Mouse (Mus musculus): Measurements from ENCODE around the gene Ltb4r1.
A peak's percentile ranks its signal among the peaks of the same experiment; 100 is the strongest.

The Ltb4r1 gene

DNA sequence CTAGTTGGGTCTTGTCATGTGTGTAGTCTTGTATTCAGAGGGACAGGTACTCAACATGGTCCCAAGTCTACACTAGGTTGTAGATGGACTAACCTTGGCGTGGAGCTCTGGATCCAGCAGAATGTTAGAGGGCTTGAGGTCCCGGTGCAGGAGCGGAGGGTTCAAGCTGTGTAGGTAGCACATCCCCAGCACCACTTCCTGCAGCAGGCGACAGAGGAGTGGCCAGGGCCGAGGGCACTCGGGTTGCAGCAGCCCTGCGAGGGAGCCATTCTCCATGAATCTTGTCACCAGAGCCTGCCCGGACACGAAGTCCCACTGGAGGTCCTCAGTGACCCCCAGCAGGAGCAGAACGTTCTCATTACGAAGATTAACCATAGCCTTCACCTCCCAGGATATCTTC is 22.0 kb downstream of the Ltb4r1 start:
- peak; percentile 5 for DNase-seq (ENCODE audit: low spot score)

DNA sequence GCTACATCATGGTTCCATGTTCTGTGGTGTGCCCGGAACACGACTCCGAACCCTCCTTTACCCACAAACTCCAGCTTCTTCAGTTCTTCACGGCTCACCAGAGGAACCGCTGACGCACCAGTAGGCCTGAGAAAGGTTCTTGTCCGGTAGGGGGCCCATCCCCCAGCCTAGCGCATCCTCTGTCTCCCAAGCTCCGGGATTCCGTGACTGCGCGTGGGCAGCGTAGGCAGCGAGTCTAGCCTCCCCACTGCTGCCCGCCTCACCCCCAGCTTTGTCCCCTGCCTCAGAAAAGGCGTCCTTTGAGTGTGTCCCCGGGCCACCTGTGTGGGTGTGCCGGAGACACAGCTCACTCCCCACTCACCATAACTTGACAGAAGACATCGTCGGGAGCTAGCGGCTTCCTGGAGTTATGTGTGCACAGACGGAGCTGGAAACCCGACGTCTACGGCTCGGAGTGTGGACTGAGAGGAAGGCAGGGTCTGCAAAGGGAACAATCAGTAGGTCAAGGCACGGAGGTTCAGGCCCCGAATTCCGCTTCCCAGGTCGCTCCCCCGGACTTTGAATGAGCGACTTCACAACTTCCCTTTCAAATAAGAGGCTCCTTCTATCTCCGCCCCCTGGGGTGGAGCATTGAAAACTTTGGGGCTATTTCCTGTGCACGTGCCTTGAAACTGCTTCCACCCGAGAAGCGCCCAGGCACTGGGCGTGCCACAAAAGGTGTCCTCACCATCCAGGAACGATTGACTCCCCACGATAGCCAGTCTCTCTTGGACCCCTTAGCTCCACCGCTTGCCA is 22.7 kb downstream of the Ltb4r1 start, which contains the start of gene Ripk3:
Gene Ripk3, minus strand, starts transcription at position 610 of the 795 bp plus-strand sequence.
- DNase-seq (ENCODE audit: low spot score): peak; percentile 19

DNA sequence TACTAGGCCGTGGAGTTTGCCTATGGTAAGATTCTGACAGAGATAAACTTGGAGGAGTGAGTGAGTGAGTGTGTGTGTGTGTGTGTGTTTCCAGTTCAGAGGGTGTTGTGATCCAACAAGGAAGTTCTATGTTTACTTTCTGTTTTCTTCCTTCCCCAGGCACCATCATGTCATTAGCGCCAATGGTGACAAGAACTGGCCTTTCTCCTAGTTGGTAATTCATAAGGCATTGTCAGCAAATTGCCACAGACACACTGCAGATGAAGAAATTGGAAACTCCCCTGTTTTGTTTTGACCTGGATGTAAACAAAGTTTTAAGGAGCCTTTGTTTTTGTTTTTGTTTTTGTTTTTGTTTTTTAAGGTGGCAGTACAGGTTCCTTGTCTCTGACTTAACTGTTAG is 27.7 kb downstream of the Ltb4r1 start:
- DNase-seq (ENCODE audit: low spot score): no peak

DNA sequence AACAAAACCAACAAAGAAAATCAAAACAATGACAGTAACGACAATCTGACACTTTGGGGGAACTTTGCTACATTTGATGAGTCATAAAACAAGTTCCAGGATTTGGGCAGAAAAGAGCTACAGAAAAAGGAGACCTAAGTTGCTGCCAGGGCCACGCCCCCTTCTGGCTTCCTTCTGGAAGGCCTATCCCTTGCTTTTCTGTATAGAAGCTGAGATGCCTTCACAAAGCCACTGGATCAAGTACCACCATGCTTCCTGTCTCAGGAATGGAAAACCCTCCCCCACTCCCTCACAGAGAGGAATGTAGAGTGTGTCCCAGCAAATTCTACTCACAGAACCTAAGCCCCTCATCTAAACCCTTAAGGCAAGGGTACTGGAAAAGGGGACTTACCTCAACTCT is 28.2 kb downstream of the Ltb4r1 start:
- DNase-seq (ENCODE audit: low spot score): no peak

DNA sequence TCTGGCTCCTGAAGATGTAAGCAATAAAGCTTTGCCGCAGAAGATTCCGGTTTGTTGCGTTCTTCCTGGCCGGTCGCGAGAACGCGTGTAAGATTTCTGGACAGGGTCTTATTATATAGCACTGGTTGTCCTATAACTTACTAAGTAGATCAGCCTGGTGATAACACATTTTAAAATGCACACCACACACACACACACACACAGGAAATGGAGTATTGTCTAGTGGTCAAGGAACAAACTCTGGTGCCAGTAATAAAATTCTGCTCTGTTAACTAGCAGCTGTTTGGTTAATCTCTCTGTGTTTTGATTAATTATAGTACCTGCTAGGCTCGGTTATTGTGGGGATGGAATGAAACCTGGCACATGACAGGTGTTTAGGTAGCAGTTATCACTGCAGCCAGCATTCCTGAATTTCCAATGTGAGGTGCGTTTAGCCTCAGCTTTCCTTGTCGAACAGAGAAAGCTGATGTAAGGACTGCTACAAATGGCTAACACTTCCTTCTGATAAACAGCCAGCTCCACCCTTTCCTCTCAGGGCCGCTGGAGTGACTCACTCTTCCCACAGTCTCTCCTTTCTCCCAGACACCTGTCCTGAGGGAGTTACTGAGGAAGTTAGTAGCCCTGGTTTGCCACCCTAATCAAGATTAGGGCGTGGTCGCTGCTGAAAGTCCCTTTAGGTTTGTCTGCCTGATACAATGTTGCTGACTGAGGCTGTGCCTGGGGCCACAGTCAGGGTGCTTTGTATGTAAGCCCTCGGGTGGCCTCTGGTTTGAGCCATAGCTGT is 29.8 kb downstream of the Ltb4r1 start:
- DNase-seq (ENCODE audit: low spot score): peak; percentile 66

DNA sequence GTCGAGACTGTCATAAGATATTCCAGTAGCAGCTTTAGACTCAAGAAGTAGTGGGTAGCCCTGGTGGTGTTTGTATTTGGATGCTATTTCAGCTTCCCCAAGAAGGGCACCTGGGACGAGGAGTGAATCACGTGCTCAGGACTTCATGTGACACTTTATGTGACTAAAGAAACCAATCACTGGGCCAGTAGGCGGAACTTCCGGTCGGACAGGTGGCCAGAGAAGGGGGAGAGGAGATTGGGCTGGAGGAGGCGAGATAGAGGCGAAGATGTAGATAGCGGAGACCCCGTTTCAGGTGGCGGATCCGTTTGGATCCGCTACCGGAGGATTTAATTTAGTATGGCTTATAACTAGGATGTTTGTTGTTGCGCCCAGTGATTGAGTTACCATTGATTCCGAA is 49.1 kb downstream of the Ltb4r1 start:
- peak; percentile 82 for DNase-seq (ENCODE audit: low spot score)

DNA sequence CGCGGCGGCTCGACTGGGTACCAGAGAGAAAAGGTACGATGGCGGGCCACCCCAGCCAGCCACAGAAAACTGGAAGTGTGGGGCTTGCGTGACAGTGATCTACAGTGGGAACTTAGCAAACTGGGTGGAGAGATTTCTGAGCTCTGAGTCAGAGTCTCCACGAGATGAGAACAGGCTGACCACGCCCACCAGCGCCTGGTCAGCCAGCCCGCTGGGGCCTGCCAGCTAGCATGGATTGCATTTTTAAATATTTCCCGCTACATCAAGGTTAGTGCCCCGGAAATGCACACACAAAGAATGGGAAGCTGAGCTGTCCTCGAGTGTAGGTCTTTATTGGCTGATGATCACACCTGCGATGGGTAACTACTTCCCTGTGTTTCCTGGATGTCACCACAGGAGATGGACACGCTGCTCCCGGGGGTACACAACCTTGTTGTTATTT is 49.6 kb downstream of the Ltb4r1 start:
- DNase-seq (ENCODE audit: low spot score): no peak
